Mouse (Mus musculus) bone marrow, adult 2 months (tissue): ENCODE data around the gene Rab11a.

ENCODE experiments used
- CTCF ChIP-seq: fragments of 200-500 bp; IDR thresholded peaks from 2 replicates; pipeline ENCODE4 v1.5.1; 2011; ENCODE audit warnings: low read length, control low read depth; ENCODE audit not compliant: control insufficient read depth, insufficient read depth
- POLR2A ChIP-seq: fragments of 200-500 bp; IDR thresholded peaks from 2 replicates; pipeline ENCODE4 v1.6.1; 2011; ENCODE audit warnings: low read depth, mild to moderate bottlenecking, control low read depth, low read length, borderline replicate concordance; ENCODE audit not compliant: control insufficient read depth

GRCm38 (mm10) chr9:64779628-64780027, 42.1 kb upstream of the Rab11a start:
- TF ChIP-seq POLR2A (no peak), CTCF (no peak)
